Mouse (Mus musculus): Measurements from ENCODE around the gene Slc44a2. TPM values are rescaled to one million over a fixed set of nuclear protein-coding genes. Genes with fewer than 3 reads are reported as not detected.
A peak's percentile ranks its signal among the peaks of the same experiment; 100 is the strongest.
"Not testable (repeated sequence)": the region's sequence is repeated elsewhere in the genome, so short reads cannot be mapped to it uniquely, and the experiment has no call there.

The Slc44a2 gene
- polyA plus RNA-seq, 1 experiment = 271 TPM

- TF ChIP-seq CTCF (IDR thresholded peaks at IDR 0.05; ENCODE audit: insufficient read depth, low read length) = no peak
- no peak for TF ChIP-seq POLR2A (IDR thresholded peaks at IDR 0.05; ENCODE audit: borderline replicate concordance, extremely low read depth, low read depth, low read length)
- peaks cover 8% of the 10 kb centered on the region; the same call in 1 of the 2 replicates for H3K4me1 ChIP-seq (ENCODE audit: control insufficient read depth, insufficient read depth, low read length)
- DNase-seq = no peak
- no peak overlapping the region for H3K4me3 ChIP-seq (replicated peaks; ENCODE audit: extremely low read depth, low read depth, low read length)
- WGBS = 90% methylated on average over 5 of the region's 5 CpGs
Measured at GRCm38 (mm10) chr9:21283591-21283990, 36.9 kb upstream of the Slc44a2 start.

- Histone ChIP-seq H3K4me1 (ENCODE audit: control insufficient read depth, insufficient read depth, low read length) (peaks cover 10% of the 10 kb centered on the region; the same call in 1 of the 2 replicates), H3K4me3 (replicated peaks; ENCODE audit: extremely low read depth, low read depth, low read length) (no peak overlapping the region)
- TF ChIP-seq CTCF (IDR thresholded peaks at IDR 0.05; ENCODE audit: insufficient read depth, low read length) (no peak), POLR2A (IDR thresholded peaks at IDR 0.05; ENCODE audit: borderline replicate concordance, extremely low read depth, low read depth, low read length) (no peak)
- no peak for DNase-seq
- 81% methylated on average over 3 of the region's 3 CpGs for WGBS
Measured at GRCm38 (mm10) chr9:21283994-21284393, 36.5 kb upstream of the Slc44a2 start.

GRCm38 (mm10) chr9:21286753-21287152, 33.7 kb upstream of the Slc44a2 start:
- no peak for DNase-seq
- 41% methylated on average over 3 of the region's 3 CpGs for WGBS
- no peak overlapping the region for H3K4me3 ChIP-seq (replicated peaks; ENCODE audit: extremely low read depth, low read depth, low read length)
- TF ChIP-seq CTCF (IDR thresholded peaks at IDR 0.05; ENCODE audit: insufficient read depth, low read length) (no peak), POLR2A (IDR thresholded peaks at IDR 0.05; ENCODE audit: borderline replicate concordance, extremely low read depth, low read depth, low read length) (no peak)
- H3K4me1 ChIP-seq (ENCODE audit: control insufficient read depth, insufficient read depth, low read length) = peaks cover 12% of the 10 kb centered on the region; the same call in 1 of the 2 replicates

GRCm38 (mm10) chr9:21287571-21288402, 32.7 kb upstream of the Slc44a2 start, which contains the start of gene Kri1:
Gene Kri1, minus strand, starts transcription at chr9:21287969.
- WGBS = under 1% methylated on average over 59 of the region's 59 CpGs
- TF ChIP-seq CTCF (IDR thresholded peaks at IDR 0.05; ENCODE audit: insufficient read depth, low read length) (no peak), POLR2A (IDR thresholded peaks at IDR 0.05; ENCODE audit: borderline replicate concordance, extremely low read depth, low read depth, low read length) (peak; percentile 88)
- Histone ChIP-seq H3K4me1 (ENCODE audit: control insufficient read depth, insufficient read depth, low read length) (peaks cover 12% of the 10 kb centered on the region; the same call in 1 of the 2 replicates), H3K4me3 (replicated peaks; ENCODE audit: extremely low read depth, low read depth, low read length) (peak within 1 kb of the TSS; percentile 95)
- DNase-seq = peak; percentile 98

GRCm38 (mm10) chr9:21288404-21289336, 31.8 kb upstream of the Slc44a2 start:
- Histone ChIP-seq H3K4me1 (ENCODE audit: control insufficient read depth, insufficient read depth, low read length) (peaks cover 12% of the 10 kb centered on the region; the same call in 1 of the 2 replicates), H3K4me3 (replicated peaks; ENCODE audit: extremely low read depth, low read depth, low read length) (peak overlapping the region; percentile 68)
- 63% methylated on average over 13 of the region's 13 CpGs for WGBS
- TF ChIP-seq CTCF (IDR thresholded peaks at IDR 0.05; ENCODE audit: insufficient read depth, low read length) (no peak), POLR2A (IDR thresholded peaks at IDR 0.05; ENCODE audit: borderline replicate concordance, extremely low read depth, low read depth, low read length) (no peak)
- DNase-seq = no peak

- H3K4me3 ChIP-seq (replicated peaks; ENCODE audit: extremely low read depth, low read depth, low read length) = no peak overlapping the region
- no peak for DNase-seq
- peaks cover 12% of the 10 kb centered on the region; the same call in 1 of the 2 replicates for H3K4me1 ChIP-seq (ENCODE audit: control insufficient read depth, insufficient read depth, low read length)
- no peak for TF ChIP-seq POLR2A (IDR thresholded peaks at IDR 0.05; ENCODE audit: borderline replicate concordance, extremely low read depth, low read depth, low read length)
- no peak for TF ChIP-seq CTCF (IDR thresholded peaks at IDR 0.05; ENCODE audit: insufficient read depth, low read length)
- WGBS = 70% methylated on average over 2 of the region's 2 CpGs
Measured at GRCm38 (mm10) chr9:21289337-21289671, 31.2 kb upstream of the Slc44a2 start.

- WGBS = under 1% methylated on average over 20 of the region's 20 CpGs
- TF ChIP-seq POLR2A (IDR thresholded peaks at IDR 0.05; ENCODE audit: borderline replicate concordance, extremely low read depth, low read depth, low read length) = no peak
- TF ChIP-seq CTCF (IDR thresholded peaks at IDR 0.05; ENCODE audit: insufficient read depth, low read length) = no peak
Measured at GRCm38 (mm10) chr9:21290589-21290988, 29.9 kb upstream of the Slc44a2 start.

GRCm38 (mm10) chr9:21291022-21291787, 29.3 kb upstream of the Slc44a2 start, which contains the start of gene Cdkn2d:
Gene Cdkn2d, minus strand, starts transcription at chr9:21291407.
- DNase-seq = peak; percentile 99
- Histone ChIP-seq H3K4me3 (replicated peaks; ENCODE audit: extremely low read depth, low read depth, low read length) (peak within 1 kb of the TSS; percentile 97), H3K4me1 (ENCODE audit: control insufficient read depth, insufficient read depth, low read length) (peaks cover 12% of the 10 kb centered on the region; the same call in 1 of the 2 replicates)
- TF ChIP-seq CTCF (IDR thresholded peaks at IDR 0.05; ENCODE audit: insufficient read depth, low read length) (no peak), POLR2A (IDR thresholded peaks at IDR 0.05; ENCODE audit: borderline replicate concordance, extremely low read depth, low read depth, low read length) (peak; percentile 79; the same call in 1 of the 2 replicates)
- WGBS = under 1% methylated on average over 46 of the region's 51 CpGs

More at GRCm38 (mm10) chr9:21290589-21290988, 29.9 kb upstream of the Slc44a2 start:
- DNase-seq = no peak
- peaks cover 12% of the 10 kb centered on the region; the same call in 1 of the 2 replicates for H3K4me1 ChIP-seq (ENCODE audit: control insufficient read depth, insufficient read depth, low read length)
- H3K4me3 ChIP-seq (replicated peaks; ENCODE audit: extremely low read depth, low read depth, low read length) = peak overlapping the region; percentile 97

GRCm38 (mm10) chr9:21291868-21292267, 28.6 kb upstream of the Slc44a2 start:
- WGBS = 9% methylated on average over 7 of the region's 7 CpGs
- not testable (repeated sequence) for H3K4me3 ChIP-seq (replicated peaks; ENCODE audit: extremely low read depth, low read depth, low read length); DNase-seq; H3K4me1 ChIP-seq (ENCODE audit: control insufficient read depth, insufficient read depth, low read length)
